In the genomic region with DNA sequence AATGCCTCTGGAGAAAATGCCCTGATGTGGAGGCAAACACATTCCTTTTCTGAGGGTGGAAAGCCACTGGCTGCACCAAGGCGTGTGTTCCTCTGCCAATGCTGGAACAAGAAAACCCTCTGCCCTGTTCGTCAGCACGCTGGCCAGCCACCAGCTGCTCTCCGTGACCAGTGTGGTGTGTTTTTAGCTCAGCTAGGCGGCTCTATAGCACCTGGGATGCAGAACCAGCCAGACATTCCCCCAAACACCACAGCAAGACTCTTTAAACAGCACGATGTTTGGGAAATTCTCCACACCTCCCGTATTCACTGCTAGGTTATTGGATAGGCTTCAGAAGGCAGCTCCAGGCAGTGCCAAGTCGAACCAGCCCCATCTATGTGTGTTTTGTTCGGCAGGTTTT, we compare ENCODE assay signal across 11 mouse cellular contexts. TPM values are rescaled to one million over a fixed set of nuclear protein-coding genes. Genes with fewer than 3 reads are reported as not detected.
A peak's percentile ranks its signal among the peaks of the same experiment; 100 is the strongest.
DNase-seq lines count a peak whose midpoint lies in the region; ATAC-seq lines count a peak whose summit lies in the region.
"Had no signal": no experiment of that assay in that cellular context is flagged by ENCODE, and none has a peak within 500 bp of the region (broad histone marks: within the 10 kb centered on the region; RNA-seq: fewer than 3 reads in every experiment).

No protein-coding gene starts in this region.

- no peak overlapping the region for H3K9ac ChIP-seq in heart, embryonic 12.5 days
- H3K9ac ChIP-seq in liver, embryonic 13.5 days: no peak overlapping the region
- H3K9ac ChIP-seq in liver, embryonic 11.5 days (ENCODE audit: low read depth, low read length): no peak overlapping the region

- no peaks in the 10 kb centered on the region for H3K36me3 ChIP-seq in heart, embryonic 12.5 days
- no peaks in the 10 kb centered on the region for H3K36me3 ChIP-seq in liver, embryonic 13.5 days
- no peaks in the 10 kb centered on the region for H3K36me3 ChIP-seq in liver, embryonic 11.5 days (ENCODE audit: control insufficient read depth, insufficient read depth, low read length)
- H3K36me3 ChIP-seq in midbrain, embryonic 10.5 days: no peaks in the 10 kb centered on the region

- ATAC-seq in heart, embryonic 12.5 days (ENCODE audit: insufficient number of reproducible peaks, low FRiP score): no peak
- ATAC-seq in liver, embryonic 13.5 days (ENCODE audit: low read depth): no peak
- ATAC-seq in liver, embryonic 11.5 days (replicated peaks; ENCODE audit: low FRiP score): no peak

- no peak overlapping the region for H3K4me2 ChIP-seq in heart, embryonic 12.5 days
- H3K4me2 ChIP-seq in liver, embryonic 13.5 days: peak overlapping the region; percentile 15; the same call in 1 of the 2 replicates
- H3K4me2 ChIP-seq in liver, embryonic 11.5 days: no peak overlapping the region

- H3K27ac ChIP-seq in heart, embryonic 12.5 days (ENCODE audit: poor library complexity, severe bottlenecking): no peak overlapping the region
- H3K27ac ChIP-seq in liver, embryonic 13.5 days: no peak overlapping the region
- no peak overlapping the region for H3K27ac ChIP-seq in liver, embryonic 11.5 days (ENCODE audit: low read depth, low read length)
- H3K27ac ChIP-seq in midbrain, embryonic 10.5 days (replicated peaks): no peak overlapping the region

- DNase-seq in heart, adult 18-20 months: peak; percentile 20
- no peak for DNase-seq in liver, embryonic 13.5 days
- DNase-seq in liver, embryonic 11.5 days (ENCODE audit: low spot score): no peak
- peak; percentile 61 for DNase-seq in kidney, adult 9 months
- DNase-seq in right cerebral cortex, postnatal 36 days (ENCODE audit: low spot score in 2 of 2): peak; percentile 41 to 43
- DNase-seq in midbrain, embryonic 10.5 days (ENCODE audit: low spot score): no peak
- no peak for DNase-seq in lung, postnatal 14 days
- DNase-seq: cerebellum, adult 18-20 months; thymus, adult 2 months had no signal

- 64% methylated on average over 9 of the region's 9 CpGs for WGBS in heart, embryonic 12.5 days
- 66% methylated on average over 9 of the region's 9 CpGs for WGBS in liver, embryonic 13.5 days (ENCODE audit: insufficient replicate concordance)
- WGBS in liver, embryonic 11.5 days: 78% methylated on average over 9 of the region's 9 CpGs
- 84% methylated on average over 9 of the region's 9 CpGs for WGBS in midbrain, embryonic 10.5 days

- H3K27me3 ChIP-seq in heart, embryonic 12.5 days (replicated peaks): no peaks in the 10 kb centered on the region
- H3K27me3 ChIP-seq in liver, embryonic 13.5 days: no peaks in the 10 kb centered on the region
- H3K27me3 ChIP-seq in liver, embryonic 11.5 days (replicated peaks; ENCODE audit: control insufficient read depth, insufficient read depth, low read length): no peaks in the 10 kb centered on the region
- no peaks in the 10 kb centered on the region for H3K27me3 ChIP-seq in midbrain, embryonic 10.5 days (ENCODE audit: low read depth, poor library complexity, severe bottlenecking)

- H3K4me3 ChIP-seq in heart, embryonic 12.5 days: no peak overlapping the region
- H3K4me3 ChIP-seq in liver, embryonic 13.5 days (replicated peaks): no peak overlapping the region
- H3K4me3 ChIP-seq in liver, embryonic 11.5 days (ENCODE audit: low read depth, low read length): no peak overlapping the region
- no peak overlapping the region for H3K4me3 ChIP-seq in midbrain, embryonic 10.5 days
- H3K4me3 ChIP-seq: erythroblast, embryonic 14.5 days had no signal

- no peaks in the 10 kb centered on the region for H3K9me3 ChIP-seq in heart, embryonic 12.5 days (replicated peaks)
- no peaks in the 10 kb centered on the region for H3K9me3 ChIP-seq in liver, embryonic 13.5 days (replicated peaks)
- H3K9me3 ChIP-seq in liver, embryonic 11.5 days (ENCODE audit: control insufficient read depth, low read length): no peaks in the 10 kb centered on the region
- H3K9me3 ChIP-seq in midbrain, embryonic 10.5 days (replicated peaks): no peaks in the 10 kb centered on the region

- no peaks in the 10 kb centered on the region for H3K4me1 ChIP-seq in heart, embryonic 12.5 days (replicated peaks)
- H3K4me1 ChIP-seq in liver, embryonic 13.5 days (replicated peaks): no peaks in the 10 kb centered on the region
- H3K4me1 ChIP-seq in liver, embryonic 11.5 days (replicated peaks; ENCODE audit: control insufficient read depth, insufficient read depth, low read length): no peaks in the 10 kb centered on the region
- H3K4me1 ChIP-seq in midbrain, embryonic 10.5 days: no peaks in the 10 kb centered on the region

RNA-seq across cellular contexts. Expression of gene Igfbp7, which starts 25.7 kb away (rescaled TPM):
- 100 to 1,000 TPM; 167 to 176 TPM for total RNA-seq in heart, adult 18-20 months (2021)
- polyA plus RNA-seq in heart, embryonic 12.5 days (2016; fragmentation: Nextera tagmentation; extraction: Ambion mirVana): 38.3 and 39.9 TPM in 2 replicates
- polyA plus RNA-seq in liver, embryonic 13.5 days (2015; fragmentation: Nextera tagmentation; extraction: Ambion mirVana): 13.3 and 15.6 TPM in 2 replicates
- 8.2 and 8.6 TPM in 2 replicates for polyA plus RNA-seq in liver, embryonic 11.5 days (2014; fragmentation: Nextera tagmentation; extraction: Ambion mirVana)
- 10.4 and 16.3 TPM in 2 replicates for polyA plus RNA-seq in midbrain, embryonic 10.5 days (2016; fragmentation: Nextera tagmentation; extraction: Ambion mirVana)

Comparison
In these comparisons a context has a peak if more than half of its experiments do, and no peak if none do; other contexts are left out.
1. DNase-seq: peak in heart, adult 18-20 months (2 of 2), kidney, adult 9 months (single experiment) and right cerebral cortex, postnatal 36 days (2 of 2); none in liver, embryonic 13.5 days (single experiment), liver, embryonic 11.5 days (single experiment), midbrain, embryonic 10.5 days (single experiment) and lung, postnatal 14 days (single experiment).